Mouse (Mus musculus) intestine, embryonic 14.5 days (tissue): ENCODE data around the gene Slc10a7. TPM values are rescaled to one million over a fixed set of nuclear protein-coding genes. Genes with fewer than 3 reads are reported as not detected.
"Not testable (repeated sequence)": the region's sequence is repeated elsewhere in the genome, so short reads cannot be mapped to it uniquely, and the experiment has no call there.

Source experiments
- ATAC-seq: fragments of 200-750 bp; cut with Nextera tagmentation; replicated peaks from 2 replicates; pipeline ENCODE4 v1.8.0; 2017; ENCODE audit warnings: low read depth, moderate number of reproducible peaks, moderate TSS enrichment, moderate library complexity; ENCODE audit not compliant: low FRiP score, low TSS enrichment
- DNase-seq: peaks from one replicate; pipeline ENCODE4 v3.0.0-alpha.2; 2018; ENCODE audit warnings: low spot score
- H3K27ac ChIP-seq: fragments of 300-500 bp; sonication (generic); 2 replicates; pipeline ENCODE4 v1.5.1; 2014; ENCODE audit warnings: low read depth, mild to moderate bottlenecking, control low read depth
- H3K27me3 ChIP-seq: fragments of 300-500 bp; sonication (generic); replicated peaks from 2 replicates; pipeline ENCODE4 v1.6.1; 2014; ENCODE audit warnings: low read length, control low read depth; ENCODE audit not compliant: control insufficient read depth, insufficient read depth
- H3K36me3 ChIP-seq: fragments of 300-500 bp; sonication (generic); 2 replicates; pipeline ENCODE4 v1.6.1; 2014; ENCODE audit warnings: low read length, control low read depth; ENCODE audit not compliant: control insufficient read depth, insufficient read depth
- H3K4me1 ChIP-seq: fragments of 300-500 bp; sonication (generic); replicated peaks from 2 replicates; pipeline ENCODE4 v1.6.1; 2014; ENCODE audit warnings: low read length, control low read depth, mixed read lengths; ENCODE audit not compliant: control insufficient read depth, insufficient read depth
- H3K4me2 ChIP-seq: fragments of 300-500 bp; sonication (generic); 2 replicates; pipeline ENCODE4 v1.6.1; 2014; ENCODE audit warnings: low read length
- H3K4me3 ChIP-seq: fragments of 300-500 bp; sonication (generic); 2 replicates; pipeline ENCODE4 v1.5.1; 2014; ENCODE audit warnings: low read depth, low read length, control low read depth, mixed read lengths
- H3K9ac ChIP-seq: fragments of 300-500 bp; sonication (generic); 2 replicates; pipeline ENCODE4 v1.6.1; 2014; ENCODE audit warnings: mild to moderate bottlenecking, low read length
- H3K9me3 ChIP-seq: fragments of 300-500 bp; sonication (generic); 2 replicates; pipeline ENCODE4 v1.6.1; 2016; ENCODE audit warnings: low read length, control low read depth; ENCODE audit not compliant: control insufficient read depth
- WGBS: fragments of 180-500 bp; shearing (Covaris S2); extraction: QIAGEN DNeasy Blood & Tissue Kit; methylation state at CpG from one replicate; pipeline ENCODE4 v1.1.7; 2014; 5-methylcytosine and 5-hydroxymethylcytosine counted together
- polyA plus RNA-seq: library from polyadenylated mRNA; unstranded; fragments of >200 nt; fragmentation: Nextera tagmentation; extraction: Ambion mirVana; gene quantifications from 2 replicates; pipeline ENCODE4 v1.2.1, GENCODE M21; 2014

Slc10a7 gene
- polyA plus RNA-seq, 1 experiment from 2014 or later: 11.1 TPM

GRCm38 (mm10) chr8:78716546-78716945 lies 207.4 kb downstream of the Slc10a7 start:
- ATAC-seq: no peak
- Histone ChIP-seq H3K27ac (no peak overlapping the region), H3K4me3 (no peak overlapping the region), H3K9me3 (no peaks in the 10 kb centered on the region), H3K4me2 (no peak overlapping the region), H3K9ac (no peak overlapping the region), H3K4me1 (0 out of 2 replicates have a peak, but pooled peaks cover 12% of the 10 kb centered on the region), H3K27me3 (no peaks in the 10 kb centered on the region), H3K36me3 (no peaks in the 10 kb centered on the region)
- 90% methylated on average over 7 of the region's 7 CpGs for WGBS
- no peak for DNase-seq

- 84% methylated on average over 10 of the region's 10 CpGs for WGBS
- ATAC-seq, H3K4me2 ChIP-seq, H3K27ac ChIP-seq, DNase-seq, H3K9me3 ChIP-seq, H3K27me3 ChIP-seq, H3K4me3 ChIP-seq, H3K36me3 ChIP-seq, H3K9ac ChIP-seq: not testable (repeated sequence)
- H3K4me1 ChIP-seq: 0 out of 2 replicates have a peak, but pooled peaks cover 12% of the 10 kb centered on the region
These were observed 208.0 kb downstream of the Slc10a7 start for GRCm38 (mm10) chr8:78717191-78717590.

- WGBS: 82% methylated on average over 10 of the region's 10 CpGs
These were observed 210.3 kb downstream of the Slc10a7 start for GRCm38 (mm10) chr8:78719279-78720040.

DNA sequence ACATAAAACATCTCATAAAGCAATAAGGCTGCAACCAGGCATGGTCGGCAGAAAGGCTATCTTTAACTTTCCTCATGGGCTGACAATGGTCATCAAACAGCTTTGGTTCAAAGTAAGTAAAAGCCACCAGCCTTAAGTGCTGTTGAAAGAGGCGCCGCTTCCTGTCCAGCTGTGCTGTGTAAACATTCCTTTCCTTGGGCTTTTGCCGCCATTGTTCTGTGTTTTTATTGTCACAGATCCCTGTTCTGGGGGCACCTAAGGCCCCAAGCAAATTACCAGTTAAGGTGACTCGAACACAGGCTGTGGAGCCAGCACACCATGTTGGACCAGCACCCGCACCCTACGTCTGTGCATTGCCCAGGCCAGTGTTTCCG lies 210.9 kb downstream of the Slc10a7 start:
- H3K4me1 ChIP-seq: 0 out of 2 replicates have a peak, but pooled peaks cover 12% of the 10 kb centered on the region
- H3K9me3 ChIP-seq: no peaks in the 10 kb centered on the region
- H3K9ac ChIP-seq: no peak overlapping the region
- DNase-seq (no peak), ATAC-seq (no peak)
- no peaks in the 10 kb centered on the region for H3K36me3 ChIP-seq
- H3K4me3 ChIP-seq: no peak overlapping the region
- no peak overlapping the region for H3K4me2 ChIP-seq
- 52% methylated on average over 8 of the region's 8 CpGs for WGBS
- no peak overlapping the region; the same call in 1 of the 2 replicates for H3K27ac ChIP-seq
- no peaks in the 10 kb centered on the region for H3K27me3 ChIP-seq

More at GRCm38 (mm10) chr8:78719279-78720040, 210.3 kb downstream of the Slc10a7 start:
- ATAC-seq: no peak
- no peak for DNase-seq
- no peak overlapping the region for H3K27ac ChIP-seq
- no peak overlapping the region for H3K4me2 ChIP-seq
- H3K4me1 ChIP-seq: 0 out of 2 replicates have a peak, but pooled peaks cover 12% of the 10 kb centered on the region
- H3K9me3 ChIP-seq: no peaks in the 10 kb centered on the region
- H3K4me3 ChIP-seq: no peak overlapping the region
- H3K27me3 ChIP-seq: no peaks in the 10 kb centered on the region
- no peak overlapping the region for H3K9ac ChIP-seq
- H3K36me3 ChIP-seq: no peaks in the 10 kb centered on the region

GRCm38 (mm10) chr8:78721576-78721975 lies 212.4 kb downstream of the Slc10a7 start:
- DNase-seq (no peak), ATAC-seq (no peak)
- WGBS: 76% methylated on average over 5 of the region's 5 CpGs
- H3K27ac ChIP-seq: peak overlapping the region; percentile 24; the same call in 1 of the 2 replicates
- H3K4me1 ChIP-seq: 0 out of 2 replicates have a peak, but pooled peaks cover 12% of the 10 kb centered on the region
- no peak overlapping the region for H3K4me3 ChIP-seq
- no peak overlapping the region for H3K4me2 ChIP-seq
- H3K9ac ChIP-seq: no peak overlapping the region
- no peaks in the 10 kb centered on the region for H3K36me3 ChIP-seq
- H3K9me3 ChIP-seq: no peaks in the 10 kb centered on the region
- no peaks in the 10 kb centered on the region for H3K27me3 ChIP-seq

DNA sequence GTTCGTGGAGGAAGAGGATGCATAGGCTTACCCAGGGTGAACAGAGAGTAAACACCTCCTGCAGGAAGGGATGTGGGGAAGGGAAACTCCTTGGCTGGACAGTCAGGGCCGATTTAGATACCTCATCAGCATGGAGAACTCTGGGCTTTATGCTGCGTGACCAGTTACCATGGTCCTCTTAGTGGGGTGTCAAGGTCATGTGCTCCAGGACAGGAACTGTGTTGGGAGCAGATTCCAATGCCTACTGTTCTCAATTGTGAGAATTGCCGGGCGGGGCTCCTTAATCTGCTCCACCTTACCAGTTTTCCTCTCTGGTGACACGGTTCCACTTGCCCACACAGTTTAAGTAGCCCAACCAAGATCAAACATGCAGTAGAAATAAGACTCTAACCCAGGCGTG lies 213.1 kb downstream of the Slc10a7 start:
- no peak for ATAC-seq
- Histone ChIP-seq H3K27me3 (no peaks in the 10 kb centered on the region), H3K27ac (peak overlapping the region; percentile 24; the same call in 1 of the 2 replicates), H3K9ac (no peak overlapping the region), H3K4me1 (0 out of 2 replicates have a peak, but pooled peaks cover 12% of the 10 kb centered on the region), H3K9me3 (no peaks in the 10 kb centered on the region), H3K4me2 (no peak overlapping the region), H3K36me3 (no peaks in the 10 kb centered on the region), H3K4me3 (no peak overlapping the region)
- DNase-seq: no peak
- 85% methylated on average over 7 of the region's 7 CpGs for WGBS

- 0 out of 2 replicates have a peak, but pooled peaks cover 9% of the 10 kb centered on the region for H3K4me1 ChIP-seq
- DNase-seq (no peak), ATAC-seq (no peak)
- no peaks in the 10 kb centered on the region for H3K27me3 ChIP-seq
- no peaks in the 10 kb centered on the region for H3K9me3 ChIP-seq
- WGBS: 94% methylated on average over 4 of the region's 4 CpGs
- no peak overlapping the region for H3K9ac ChIP-seq
- H3K36me3 ChIP-seq: no peaks in the 10 kb centered on the region
- H3K4me2 ChIP-seq: no peak overlapping the region
- no peak overlapping the region for H3K4me3 ChIP-seq
- H3K27ac ChIP-seq: no peak overlapping the region
These were observed 215.7 kb downstream of the Slc10a7 start for GRCm38 (mm10) chr8:78724832-78725231.

DNA sequence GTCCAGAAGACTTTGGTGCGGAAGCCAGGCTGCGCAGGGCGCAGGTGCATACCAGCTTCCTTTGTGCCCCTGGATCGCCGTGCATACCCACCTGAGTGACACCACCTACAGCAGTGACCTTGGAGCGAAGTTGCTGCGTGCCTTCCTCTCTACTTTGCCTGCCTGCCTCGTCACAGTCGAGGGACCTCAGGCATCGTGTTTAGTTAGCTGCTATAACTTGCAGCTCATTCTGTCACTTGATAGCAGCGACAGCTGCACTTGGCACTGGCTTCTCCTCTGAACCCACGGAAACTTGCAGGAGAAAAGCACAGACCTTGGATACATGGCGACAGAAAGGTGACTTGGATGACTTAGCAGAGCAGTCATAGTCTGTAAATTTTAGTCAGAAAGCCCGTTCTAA lies 219.1 kb downstream of the Slc10a7 start:
- no peak overlapping the region for H3K9ac ChIP-seq
- no peak overlapping the region for H3K27ac ChIP-seq
- ATAC-seq (no peak), DNase-seq (no peak)
- no peak overlapping the region for H3K4me3 ChIP-seq
- 89% methylated on average over 14 of the region's 14 CpGs for WGBS
- H3K27me3 ChIP-seq: no peaks in the 10 kb centered on the region
- H3K4me1 ChIP-seq: peaks cover 4% of the 10 kb centered on the region; the same call in 1 of the 2 replicates
- no peaks in the 10 kb centered on the region for H3K9me3 ChIP-seq
- H3K4me2 ChIP-seq: no peak overlapping the region
- 0 out of 2 replicates have a peak, but pooled peaks cover 6% of the 10 kb centered on the region for H3K36me3 ChIP-seq
